Mouse (Mus musculus) heart, embryonic 10.5 days (tissue): ENCODE results near the gene Mtus2. TPM values are rescaled to one million over a fixed set of nuclear protein-coding genes. Genes with fewer than 3 reads are reported as not detected.
A peak's percentile ranks its signal among the peaks of the same experiment; 100 is the strongest.
"Not testable (repeated sequence)": the region's sequence is repeated elsewhere in the genome, so short reads cannot be mapped to it uniquely, and the experiment has no call there.

ENCODE experiments used
- DNase-seq: peaks from one replicate; pipeline ENCODE4 v3.0.0-alpha.2; 2017; ENCODE audit warnings: low spot score
- H3K27ac ChIP-seq: fragments of 300-500 bp; sonication (generic); 2 replicates; pipeline ENCODE4 v1.5.1; 2016; ENCODE audit warnings: mild to moderate bottlenecking
- H3K27me3 ChIP-seq: fragments of 300-500 bp; sonication (generic); 2 replicates; pipeline ENCODE4 v1.6.1; 2016; ENCODE audit warnings: mild to moderate bottlenecking; ENCODE audit not compliant: poor library complexity, insufficient read depth, severe bottlenecking
- H3K36me3 ChIP-seq: fragments of 300-500 bp; sonication (generic); 2 replicates; pipeline ENCODE4 v1.6.1; 2016; ENCODE audit warnings: mild to moderate bottlenecking, moderate library complexity
- H3K4me1 ChIP-seq: fragments of 300-500 bp; sonication (generic); 2 replicates; pipeline ENCODE4 v1.6.1; 2016; ENCODE audit warnings: mild to moderate bottlenecking
- H3K4me3 ChIP-seq: fragments of 300-500 bp; sonication (generic); 2 replicates; pipeline ENCODE4 v1.5.1; 2016; ENCODE audit warnings: mild to moderate bottlenecking, moderate library complexity
- H3K9me3 ChIP-seq: fragments of 300-500 bp; sonication (generic); 2 replicates; pipeline ENCODE4 v1.6.1; 2016; ENCODE audit warnings: mild to moderate bottlenecking, moderate library complexity
- WGBS: fragments of 180-500 bp; shearing (Covaris S2); methylation state at CpG from one replicate; pipeline ENCODE4 v1.1.7; 2016; 5-methylcytosine and 5-hydroxymethylcytosine counted together
- polyA plus RNA-seq: library from polyadenylated mRNA; unstranded; fragments of >200 nt; fragmentation: Nextera tagmentation; extraction: Ambion mirVana; gene quantifications from 2 replicates; pipeline ENCODE4 v1.2.1, GENCODE M21; 2016

Gene Mtus2
- polyA plus RNA-seq, 1 experiment from 2014 or later = 52.2 TPM

GRCm38 (mm10) chr5:147935096-147935495 lies 22.0 kb upstream of the Mtus2 start:
- H3K4me1 ChIP-seq = no peaks in the 10 kb centered on the region
- no peak overlapping the region for H3K4me3 ChIP-seq
- no peaks in the 10 kb centered on the region for H3K27me3 ChIP-seq
- DNase-seq = no peak
- no peaks in the 10 kb centered on the region for H3K36me3 ChIP-seq
- 82% methylated on average over 13 of the region's 13 CpGs for WGBS
- H3K9me3 ChIP-seq = no peaks in the 10 kb centered on the region
- H3K27ac ChIP-seq = no peak overlapping the region

GRCm38 (mm10) chr5:147939226-147939625 lies 17.9 kb upstream of the Mtus2 start:
- 78% methylated on average over 5 of the region's 5 CpGs for WGBS

GRCm38 (mm10) chr5:147945000-147945666 lies 12.0 kb upstream of the Mtus2 start:
- Histone ChIP-seq H3K27ac (no peak overlapping the region), H3K27me3 (no peaks in the 10 kb centered on the region), H3K36me3 (no peaks in the 10 kb centered on the region), H3K4me3 (no peak overlapping the region), H3K9me3 (0 out of 2 replicates have a peak, but pooled peaks cover 4% of the 10 kb centered on the region), H3K4me1 (peaks cover 6% of the 10 kb centered on the region; the same call in 1 of the 2 replicates)
- WGBS = 35% methylated on average over 5 of the region's 5 CpGs
- DNase-seq = no peak

More at GRCm38 (mm10) chr5:147939226-147939625, 17.9 kb upstream of the Mtus2 start:
- Histone ChIP-seq H3K9me3 (0 out of 2 replicates have a peak, but pooled peaks cover 4% of the 10 kb centered on the region), H3K27ac (no peak overlapping the region), H3K4me3 (no peak overlapping the region), H3K36me3 (no peaks in the 10 kb centered on the region), H3K4me1 (peaks cover 3% of the 10 kb centered on the region; the same call in 1 of the 2 replicates), H3K27me3 (no peaks in the 10 kb centered on the region)
- DNase-seq = no peak

- Histone ChIP-seq H3K9me3 (no peaks in the 10 kb centered on the region), H3K4me3 (no peak overlapping the region), H3K36me3 (no peaks in the 10 kb centered on the region), H3K4me1 (peaks cover 3% of the 10 kb centered on the region; the same call in 1 of the 2 replicates), H3K27me3 (no peaks in the 10 kb centered on the region), H3K27ac (no peak overlapping the region)
- no peak for DNase-seq
- 71% methylated on average over 14 of the region's 14 CpGs for WGBS
Measured at GRCm38 (mm10) chr5:147949881-147950280, 7.2 kb upstream of the Mtus2 start.

GRCm38 (mm10) chr5:147951751-147952150 lies 5.4 kb upstream of the Mtus2 start:
- Histone ChIP-seq H3K4me1 (peaks cover 12% of the 10 kb centered on the region), H3K4me3 (no peak overlapping the region), H3K27me3 (peaks cover 16% of the 10 kb centered on the region), H3K27ac (no peak overlapping the region), H3K36me3 (no peaks in the 10 kb centered on the region), H3K9me3 (no peaks in the 10 kb centered on the region)
- WGBS = 38% methylated on average over 2 of the region's 2 CpGs
- no peak for DNase-seq

GRCm38 (mm10) chr5:147953181-147953580 lies 3.9 kb upstream of the Mtus2 start:
- not testable (repeated sequence) for DNase-seq, H3K27ac ChIP-seq, H3K4me3 ChIP-seq, H3K9me3 ChIP-seq, H3K36me3 ChIP-seq
- Histone ChIP-seq H3K27me3 (peaks cover 30% of the 10 kb centered on the region), H3K4me1 (peaks cover 25% of the 10 kb centered on the region)
- 76% methylated on average over 5 of the region's 5 CpGs for WGBS

GRCm38 (mm10) chr5:147955671-147956070 lies 1.4 kb upstream of the Mtus2 start:
- Histone ChIP-seq H3K9me3 (no peaks in the 10 kb centered on the region), H3K27ac (no peak overlapping the region), H3K4me3 (peak overlapping the region; percentile 12; the same call in 1 of the 2 replicates), H3K27me3 (peaks cover 38% of the 10 kb centered on the region), H3K4me1 (peaks cover 25% of the 10 kb centered on the region), H3K36me3 (no peaks in the 10 kb centered on the region)
- 27% methylated on average over 5 of the region's 5 CpGs for WGBS
- no peak for DNase-seq

- H3K27me3 ChIP-seq = peaks cover 38% of the 10 kb centered on the region
- no peaks in the 10 kb centered on the region for H3K36me3 ChIP-seq
- H3K9me3 ChIP-seq = no peaks in the 10 kb centered on the region
- no peak overlapping the region; the same call in 1 of the 2 replicates for H3K27ac ChIP-seq
- H3K4me3 ChIP-seq = peak overlapping the region; percentile 73
- 4% methylated on average over 11 of the region's 11 CpGs for WGBS
- H3K4me1 ChIP-seq = peaks cover 25% of the 10 kb centered on the region
- no peak for DNase-seq
Measured at GRCm38 (mm10) chr5:147956421-147956820, 699 bp upstream of the Mtus2 start.

- H3K27me3 ChIP-seq = peaks cover 38% of the 10 kb centered on the region
- 2% methylated on average over 42 of the region's 42 CpGs for WGBS
- no peak for DNase-seq
- H3K4me1 ChIP-seq = peaks cover 25% of the 10 kb centered on the region
- peak overlapping the region; percentile 49 for H3K27ac ChIP-seq
- peak overlapping the region; percentile 73 for H3K4me3 ChIP-seq
- no peaks in the 10 kb centered on the region for H3K9me3 ChIP-seq
- H3K36me3 ChIP-seq = no peaks in the 10 kb centered on the region
Measured at GRCm38 (mm10) chr5:147957592-147958271, 612 bp downstream of the Mtus2 start.

GRCm38 (mm10) chr5:147958552-147958951 lies 1.4 kb downstream of the Mtus2 start:
- H3K27me3 ChIP-seq = peaks cover 38% of the 10 kb centered on the region
- 46% methylated on average over 13 of the region's 13 CpGs for WGBS

GRCm38 (mm10) chr5:147959088-147959487 lies 2.0 kb downstream of the Mtus2 start:
- no peak overlapping the region for H3K4me3 ChIP-seq
- peaks cover 25% of the 10 kb centered on the region for H3K4me1 ChIP-seq
- no peak for DNase-seq
- H3K27ac ChIP-seq = no peak overlapping the region
- no peaks in the 10 kb centered on the region for H3K9me3 ChIP-seq
- no peaks in the 10 kb centered on the region for H3K36me3 ChIP-seq
- 57% methylated on average over 5 of the region's 5 CpGs for WGBS
- H3K27me3 ChIP-seq = peaks cover 38% of the 10 kb centered on the region

More at GRCm38 (mm10) chr5:147958552-147958951, 1.4 kb downstream of the Mtus2 start:
- Histone ChIP-seq H3K9me3 (no peaks in the 10 kb centered on the region), H3K4me3 (peak overlapping the region; percentile 73; the same call in 1 of the 2 replicates), H3K4me1 (peaks cover 25% of the 10 kb centered on the region), H3K36me3 (no peaks in the 10 kb centered on the region), H3K27ac (no peak overlapping the region)
- DNase-seq = no peak

GRCm38 (mm10) chr5:147960793-147961192 lies 3.7 kb downstream of the Mtus2 start:
- Histone ChIP-seq H3K27me3 (peaks cover 30% of the 10 kb centered on the region), H3K27ac (no peak overlapping the region), H3K9me3 (no peaks in the 10 kb centered on the region), H3K36me3 (no peaks in the 10 kb centered on the region), H3K4me3 (no peak overlapping the region), H3K4me1 (peaks cover 22% of the 10 kb centered on the region)
- 85% methylated on average over 1 of the region's 1 CpGs for WGBS
- DNase-seq = no peak
